Mouse (Mus musculus) megakaryocyte, adult 5-6 weeks (primary cell): ENCODE data around the gene Zfp941. TPM values are rescaled to one million over a fixed set of nuclear protein-coding genes. Genes with fewer than 3 reads are reported as not detected.

Source experiments
- ATAC-seq: 2 replicates; pipeline ENCODE4 v1.8.0; 2016; ENCODE audit warnings: mild to moderate bottlenecking, inconsistent platforms; ENCODE audit not compliant: poor library complexity, severe bottlenecking
- total RNA-seq, 2 experiments: library from RNA; stranded (forward) in 1 of 2; stranded (reverse) in 1 of 2; fragments of 153-499, 151-499 nt in 1 of 2; fragments of 221-1000, 200-1000 nt in 1 of 2; gene quantifications; 2 replicates each; pipeline versions ENCODE4 v1.2.3 to v1.2.4; 2015 to 2017

Zfp941 gene
- total RNA-seq, 2 experiments from 2014 or later: 0.22 TPM; not detected in 1

DNA sequence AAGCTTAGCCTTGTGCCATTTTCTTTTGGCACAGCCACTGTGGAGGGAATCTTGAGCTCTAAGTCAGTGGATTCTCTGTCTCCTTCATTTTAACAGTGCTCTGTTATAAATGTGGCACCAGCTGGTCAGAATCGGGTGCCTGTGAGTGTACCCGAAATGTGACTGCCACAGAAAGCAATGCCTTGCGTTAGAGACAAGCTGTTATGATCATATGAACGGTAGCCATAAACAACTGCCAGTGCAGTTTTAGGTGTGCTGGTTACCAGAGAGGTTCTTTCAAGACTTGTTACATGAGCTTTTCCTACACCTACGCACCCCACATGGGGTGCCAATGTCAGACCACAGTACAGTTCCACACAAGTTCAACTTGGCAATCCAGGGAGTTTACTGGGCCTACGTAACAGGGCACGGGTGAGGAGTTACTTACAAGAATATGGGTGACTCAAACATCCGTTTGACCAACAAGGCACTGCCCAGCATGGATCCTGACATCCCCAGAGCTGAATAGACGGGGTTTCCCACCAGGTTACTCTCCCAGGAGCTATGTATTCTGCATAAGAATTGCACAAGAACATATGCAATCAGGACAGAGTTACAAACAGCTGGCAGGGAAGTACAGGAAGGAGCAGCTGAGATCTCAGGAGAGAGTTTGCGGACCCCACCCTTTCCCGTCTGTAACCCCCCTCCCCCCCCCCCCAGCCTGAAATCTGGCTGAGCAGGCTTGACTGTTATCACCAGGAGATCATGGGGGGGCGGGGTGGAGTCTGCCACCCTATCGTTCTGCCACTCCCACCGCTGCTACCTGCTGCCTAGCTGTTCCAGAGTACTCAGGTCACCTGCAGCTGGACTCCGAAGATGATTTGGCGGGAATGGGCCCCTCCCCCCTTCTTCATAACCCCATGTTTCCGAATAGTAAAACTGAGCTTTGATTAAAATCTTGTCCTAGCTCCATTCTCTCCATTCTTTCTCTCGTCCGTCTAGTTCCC lies 19.1 kb upstream of the Zfp941 start:
- ATAC-seq: no peak

DNA sequence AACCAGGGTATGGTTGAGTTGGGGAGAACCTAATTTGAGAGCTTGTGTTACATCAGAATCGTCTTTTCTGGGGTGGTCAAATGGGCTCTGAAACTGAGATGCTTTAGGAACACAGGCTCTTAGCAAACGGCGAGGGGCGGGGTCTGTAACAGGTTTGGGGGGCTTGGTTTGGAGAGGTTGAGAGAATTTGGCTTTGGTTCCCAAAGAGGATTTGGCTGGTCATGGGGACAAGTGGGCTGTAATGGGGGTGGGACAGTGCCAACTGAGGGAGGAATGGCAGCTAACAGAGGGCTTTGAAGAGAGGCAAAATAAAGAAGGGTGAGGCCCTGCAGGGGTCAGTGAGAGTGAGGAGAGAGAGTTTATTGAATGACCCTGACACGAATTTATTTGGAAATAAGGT lies 17.6 kb upstream of the Zfp941 start:
- ATAC-seq: no peak

DNA sequence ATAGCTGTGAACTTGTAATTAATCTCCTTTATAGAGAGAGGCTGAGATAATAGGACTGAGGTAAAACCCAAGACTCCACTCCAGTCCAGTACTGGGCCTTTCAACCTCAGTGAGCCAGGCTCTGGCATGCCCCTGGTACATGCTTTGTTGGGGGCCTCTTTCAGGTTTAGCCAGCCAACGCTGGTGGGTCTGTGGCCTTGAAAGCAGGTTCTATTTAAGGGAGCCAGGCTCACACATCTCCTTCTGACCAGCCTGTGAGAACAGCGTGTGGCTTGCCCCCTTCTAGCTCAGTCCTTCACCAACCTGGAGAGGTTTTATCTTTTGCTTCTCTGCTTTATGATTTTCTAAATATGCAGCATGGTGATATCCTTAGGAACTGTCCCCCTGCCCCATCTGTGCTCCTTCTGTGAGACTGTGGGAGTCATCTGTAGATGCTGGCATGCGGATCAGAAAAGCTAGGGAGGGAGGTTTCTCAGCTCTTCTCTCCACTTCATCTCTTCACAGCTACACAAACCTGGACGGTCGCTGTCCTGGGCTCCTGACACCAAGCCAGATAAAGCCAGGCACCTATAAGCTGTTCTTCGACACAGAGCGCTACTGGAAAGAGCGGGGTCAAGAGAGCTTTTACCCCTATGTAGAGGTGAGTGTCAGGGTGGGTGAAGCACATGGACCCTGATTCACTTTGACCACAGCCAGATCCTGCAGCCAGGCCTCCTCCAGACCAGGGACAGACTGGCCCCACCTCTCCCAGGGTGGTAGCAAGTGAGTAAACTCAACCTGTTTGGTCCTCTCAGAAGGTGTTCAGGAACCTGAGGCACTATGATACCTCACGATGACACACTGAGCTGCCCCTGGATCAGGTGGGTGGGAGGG lies 14.5 kb upstream of the Zfp941 start:
- ATAC-seq: no peak

DNA sequence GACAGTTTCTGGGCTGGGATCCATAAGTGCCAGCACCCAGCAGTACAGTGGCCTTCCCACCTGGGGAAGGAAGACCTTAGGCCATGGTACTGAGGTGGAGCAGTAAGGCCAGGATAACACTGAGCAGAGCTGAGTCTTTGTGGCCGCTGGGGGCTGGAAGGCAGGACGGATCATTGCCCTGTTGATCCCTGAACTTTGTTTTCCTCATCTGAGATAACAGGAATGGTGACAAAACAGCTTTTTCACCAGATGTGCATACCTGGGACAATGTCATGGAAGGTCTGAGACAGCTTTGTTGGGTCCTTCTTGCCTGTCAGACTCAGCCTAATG lies 13.7 kb upstream of the Zfp941 start:
- no peak for ATAC-seq

DNA sequence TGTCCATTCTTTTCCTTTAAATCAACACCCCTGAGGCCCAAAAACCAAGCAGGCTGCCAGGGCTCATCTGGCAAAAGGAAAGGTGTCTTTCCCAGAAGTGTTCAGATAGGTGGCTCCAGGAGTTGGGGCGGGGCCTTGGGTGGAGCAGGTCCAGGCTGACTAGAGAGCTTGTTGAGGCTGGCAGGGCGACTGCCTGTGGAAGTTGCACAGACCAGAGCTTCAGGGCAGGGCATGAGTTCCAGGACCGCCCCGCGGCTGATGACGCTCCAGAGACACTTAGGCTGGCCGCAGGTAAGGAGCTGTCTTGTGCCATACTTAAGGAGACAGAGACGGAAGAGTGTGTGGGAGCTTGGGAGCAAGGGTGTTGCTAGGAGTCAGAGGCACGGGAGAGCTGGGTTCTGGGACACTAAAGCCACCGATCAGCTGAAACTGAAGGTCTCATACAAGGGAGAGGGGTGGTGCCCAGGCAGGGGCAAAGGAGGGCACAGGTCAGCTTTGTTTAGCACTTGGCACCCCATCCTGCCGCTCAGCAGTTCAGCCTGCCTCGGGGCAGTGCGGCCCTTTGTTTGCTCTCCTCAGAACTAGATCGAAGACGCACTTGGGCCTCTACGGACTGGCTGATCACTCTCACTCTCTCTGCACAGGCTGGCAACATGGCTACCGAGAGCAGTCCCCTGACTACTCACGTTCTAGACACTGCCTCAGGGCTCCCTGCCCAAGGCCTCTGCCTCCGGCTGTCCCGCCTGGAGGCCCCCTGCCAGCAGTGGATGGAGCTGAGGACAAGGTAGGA lies 13.2 kb upstream of the Zfp941 start, which contains the start of gene Urah:
Gene Urah, plus strand, starts transcription at position 51 of the 790 bp plus-strand sequence.
- ATAC-seq: no peak

DNA sequence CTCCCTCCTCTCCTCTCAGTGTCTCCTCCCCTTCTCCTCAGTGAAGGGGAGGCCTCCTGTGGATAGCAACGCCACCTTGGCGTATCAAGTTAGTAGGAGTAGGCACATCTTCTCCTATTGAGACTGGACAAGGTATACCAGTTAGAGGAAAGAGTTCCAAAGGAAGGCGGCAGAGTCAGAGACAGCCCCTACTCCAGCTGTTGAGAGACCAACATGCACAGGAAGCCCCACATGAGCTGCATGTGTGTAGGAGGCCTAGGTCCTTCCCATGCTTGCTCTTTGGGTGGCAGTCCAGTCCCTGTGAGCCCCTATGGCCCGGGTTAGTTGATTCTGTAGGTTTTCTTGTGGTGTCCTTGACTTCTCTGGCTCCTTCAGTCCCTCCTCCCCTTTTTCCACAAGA lies 11.4 kb upstream of the Zfp941 start:
- ATAC-seq: no peak

DNA sequence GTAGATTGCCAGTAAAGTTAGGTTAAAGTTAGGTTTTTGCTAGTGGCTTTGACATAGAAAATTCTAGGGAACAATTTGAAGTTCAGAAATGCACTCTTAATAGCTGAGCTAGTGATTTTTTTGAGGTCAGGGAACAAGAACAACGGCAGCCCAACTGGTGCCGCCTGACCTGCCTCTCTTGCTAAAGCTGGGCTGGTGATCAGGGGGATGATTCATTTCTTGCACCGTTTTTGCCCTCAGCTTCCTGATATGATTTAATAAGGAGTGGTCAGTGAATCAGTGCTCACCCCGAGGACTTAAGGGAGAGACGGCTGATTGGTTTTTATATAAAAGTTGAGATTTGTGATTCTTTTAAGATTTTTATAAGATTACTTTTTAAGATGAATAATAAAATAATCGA lies 9.5 kb upstream of the Zfp941 start:
- ATAC-seq: no peak

DNA sequence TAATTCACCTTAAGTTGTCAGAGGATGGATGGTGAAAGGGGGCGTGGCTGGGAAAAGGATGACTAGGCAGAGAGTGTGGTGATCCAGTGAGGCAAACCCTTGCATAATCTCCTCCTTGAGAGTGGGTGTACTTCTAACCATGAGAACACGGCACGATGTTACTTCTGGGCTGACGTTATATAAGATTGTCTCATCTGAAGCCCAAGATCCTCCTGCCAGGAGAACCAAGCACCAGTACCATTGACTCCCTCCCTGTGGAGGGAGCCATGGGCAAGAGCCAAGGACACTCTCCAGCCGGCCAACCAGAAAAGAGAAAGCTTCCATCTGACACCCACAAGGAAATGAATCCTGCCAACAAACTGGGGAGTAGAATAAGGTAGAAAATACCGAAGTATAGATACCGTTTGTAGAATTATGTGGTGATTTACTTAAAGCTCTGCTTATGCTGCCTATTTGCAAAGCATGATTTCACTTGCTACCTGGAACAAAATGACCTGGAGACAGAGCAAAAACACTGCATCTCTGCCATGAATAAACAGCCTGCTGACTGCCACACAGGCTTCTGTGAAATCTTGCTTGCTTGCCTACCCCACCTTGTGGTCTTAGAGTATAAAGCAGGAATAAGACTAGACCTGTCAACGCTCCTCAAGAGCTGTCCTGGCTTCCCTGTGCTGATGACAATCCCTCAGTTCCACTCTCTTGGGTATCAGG lies 6.3 kb upstream of the Zfp941 start:
- peak; percentile 56 for ATAC-seq

DNA sequence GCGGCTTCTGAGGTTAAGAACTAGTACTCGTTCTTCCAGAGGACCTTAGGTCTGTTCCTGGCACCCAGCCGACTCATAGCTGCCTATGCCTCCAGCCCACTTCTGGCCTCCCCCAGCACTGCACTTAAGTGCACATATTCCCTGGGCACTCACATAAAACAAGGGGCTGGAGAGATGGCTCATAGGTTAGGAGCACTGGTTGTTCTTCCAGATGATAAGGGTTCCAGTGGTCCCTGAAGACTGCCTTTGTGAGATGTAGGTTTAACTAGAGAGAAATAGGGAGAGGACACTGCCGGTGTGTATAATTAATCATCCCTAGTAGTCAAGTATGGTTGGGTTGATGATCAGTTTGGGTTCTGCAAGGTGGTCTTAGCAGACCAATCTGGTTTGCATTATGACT lies 753 bp upstream of the Zfp941 start:
- no peak for ATAC-seq

DNA sequence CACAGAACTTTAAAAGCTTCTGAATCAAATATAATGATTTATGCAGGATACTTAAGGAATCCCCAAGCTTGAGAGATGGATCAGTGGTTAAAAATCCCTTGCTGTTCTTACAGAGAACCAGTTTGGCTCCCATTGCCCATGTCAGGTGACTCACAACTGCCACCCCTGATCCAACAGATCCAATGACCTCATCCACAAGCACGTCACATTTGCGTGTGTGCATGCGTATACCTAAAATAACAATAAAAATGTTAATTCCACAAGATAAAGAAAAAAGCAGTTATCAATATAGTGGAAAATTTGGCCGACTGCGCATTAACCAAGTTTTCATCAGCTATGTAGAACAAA lies 699 bp downstream of the Zfp941 start:
- no peak for ATAC-seq

DNA sequence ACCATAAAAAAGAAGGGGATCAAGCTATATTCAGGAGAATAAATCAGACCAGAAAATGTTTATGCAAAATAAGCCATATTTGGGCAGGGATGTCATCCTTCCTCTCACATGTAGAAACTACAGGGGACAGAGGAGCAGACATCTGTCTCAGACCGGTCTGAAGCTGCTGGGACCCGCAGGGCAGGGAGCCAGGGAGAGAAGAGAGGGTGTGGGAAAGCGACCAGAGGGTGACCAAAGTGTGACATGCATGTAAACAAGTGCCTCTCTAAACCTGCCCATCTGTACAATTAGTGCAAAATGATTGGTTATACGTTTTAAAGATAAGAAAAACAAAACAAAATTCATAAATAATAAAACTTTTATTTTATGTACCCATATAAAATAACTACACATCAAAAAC lies 1.8 kb downstream of the Zfp941 start:
- no peak for ATAC-seq

DNA sequence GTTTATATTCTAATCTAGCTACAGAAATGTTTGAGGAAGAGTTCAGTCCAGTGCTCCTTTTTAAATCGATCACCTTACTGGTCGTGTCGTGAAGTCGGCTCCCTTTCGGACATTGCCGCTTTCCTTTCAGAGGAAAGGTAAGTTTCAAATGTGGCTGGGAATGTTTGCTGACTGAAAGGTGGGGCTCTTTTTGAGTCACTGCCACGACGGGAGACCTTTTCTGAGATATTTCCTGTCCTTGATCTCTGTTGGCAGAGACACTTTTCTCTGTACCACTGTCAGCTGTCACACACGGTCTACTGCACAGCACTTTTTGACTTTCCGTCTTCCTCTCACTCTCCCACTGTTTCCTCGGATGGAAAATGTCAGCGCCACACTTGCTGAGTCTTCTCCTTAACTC lies 9.1 kb downstream of the Zfp941 start:
- no peak for ATAC-seq

DNA sequence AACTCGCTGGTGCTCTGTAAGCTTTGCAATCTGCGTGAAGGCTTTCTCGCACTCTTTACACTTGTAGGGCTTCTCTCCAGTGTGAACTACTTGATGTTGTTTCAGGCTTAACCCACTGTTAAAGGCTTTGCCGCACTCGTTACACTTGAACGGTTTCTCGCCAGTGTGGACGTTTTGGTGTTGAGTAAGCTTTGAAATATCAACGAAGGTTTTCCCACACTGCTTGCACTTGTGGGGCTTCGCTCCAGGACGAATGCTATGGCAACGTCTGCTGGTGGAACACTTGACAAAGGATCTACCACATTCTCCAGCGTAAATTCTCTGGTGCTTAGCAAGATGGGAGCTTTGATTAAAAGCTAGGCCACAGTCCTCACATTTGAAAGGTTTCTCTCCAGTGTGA lies 10.3 kb downstream of the Zfp941 start:
- ATAC-seq: no peak

DNA sequence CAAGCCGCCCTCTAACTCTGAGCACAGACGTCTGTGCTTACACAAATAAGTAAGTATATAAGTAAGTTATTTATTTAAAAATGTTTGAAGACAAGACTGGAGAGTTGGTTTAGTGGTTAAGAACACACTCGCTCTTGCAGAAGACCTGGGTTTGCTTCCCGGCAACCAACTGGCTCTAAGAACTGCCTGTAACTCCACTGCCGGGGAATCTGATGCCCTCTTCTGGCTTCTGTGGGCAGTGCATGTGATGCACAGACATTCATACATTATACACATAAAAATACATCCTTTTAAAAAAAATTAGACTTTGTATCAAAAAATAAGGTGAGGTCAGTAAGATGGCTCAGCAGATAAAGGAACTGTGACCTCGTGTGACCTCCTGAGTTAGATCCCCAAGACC lies 11.5 kb downstream of the Zfp941 start:
- no peak for ATAC-seq

DNA sequence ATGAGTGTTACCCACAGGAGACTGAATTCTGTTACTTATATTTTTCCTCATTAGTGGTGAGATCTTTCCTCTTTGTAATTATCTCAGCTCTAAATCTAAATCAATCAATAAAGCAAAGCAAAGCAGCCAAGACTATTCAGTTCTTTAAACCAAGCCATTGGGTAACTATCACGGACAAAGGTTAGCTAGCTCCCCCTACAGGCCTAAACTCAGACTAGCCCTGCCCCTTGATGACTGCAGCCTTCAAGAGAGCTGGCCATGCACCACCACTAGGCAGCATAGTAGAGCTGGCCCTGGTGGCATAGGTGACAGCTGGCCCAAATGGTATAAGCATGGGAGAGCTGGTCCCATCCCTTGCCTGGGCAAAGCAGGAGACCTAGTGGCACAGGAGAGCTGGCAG lies 16.3 kb downstream of the Zfp941 start:
- peak; percentile 85 for ATAC-seq

DNA sequence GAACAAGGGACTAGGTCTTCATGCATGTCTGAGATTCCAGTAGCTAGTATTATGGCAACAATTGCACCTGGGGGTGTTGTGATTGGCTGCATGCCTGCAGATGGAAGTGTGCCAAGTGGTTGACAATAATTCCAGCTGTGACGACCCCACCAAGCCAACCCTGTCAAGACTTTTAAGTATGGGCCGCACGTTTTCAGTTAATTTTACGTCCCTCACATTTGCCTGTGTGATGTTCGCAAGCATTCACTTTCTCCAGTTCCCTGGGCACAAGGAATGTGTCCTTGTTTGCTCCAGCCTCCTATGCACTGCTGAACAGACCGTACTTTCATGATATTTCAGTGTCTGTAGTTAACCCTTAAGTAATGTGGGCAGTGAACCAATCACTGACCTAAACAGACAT lies 19.3 kb downstream of the Zfp941 start:
- ATAC-seq: no peak

DNA sequence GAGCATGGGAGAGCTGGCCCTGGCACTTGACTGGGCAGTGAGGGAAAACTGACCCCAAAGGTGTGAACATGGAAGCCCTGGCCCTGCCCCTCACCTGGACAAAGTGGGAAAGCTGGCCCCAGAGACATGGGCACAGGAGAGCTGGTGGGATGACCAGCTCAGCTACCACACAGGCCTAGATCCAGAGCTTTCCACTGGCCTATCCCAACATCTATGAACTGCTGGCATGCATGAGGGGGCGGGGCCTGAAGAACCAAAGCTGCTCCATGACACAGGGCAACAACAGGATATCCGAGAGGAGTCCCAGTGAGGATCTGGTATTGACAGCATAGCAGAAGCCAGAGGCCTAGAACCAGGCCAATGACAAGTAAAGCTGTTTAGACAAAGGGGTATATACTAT lies 23.8 kb downstream of the Zfp941 start:
- no peak for ATAC-seq

DNA sequence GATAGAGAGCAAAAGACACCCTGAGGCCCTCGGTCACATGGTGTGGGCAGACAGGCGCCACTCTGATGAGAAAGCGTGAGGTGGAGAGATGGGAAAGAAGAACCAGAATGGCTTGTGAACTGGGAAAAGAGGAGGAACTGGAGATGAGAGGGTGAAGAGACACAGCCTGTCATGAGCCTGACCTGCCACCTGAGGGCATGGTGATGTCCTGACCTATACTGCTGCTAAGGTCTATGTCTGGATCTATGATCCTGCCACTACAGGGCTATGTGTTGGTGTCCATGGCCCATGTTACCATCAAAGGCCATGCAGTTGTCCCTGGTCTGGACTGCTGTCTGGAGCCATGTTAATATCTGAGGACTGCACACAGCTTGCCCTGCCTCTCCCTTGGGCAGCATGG lies 24.4 kb downstream of the Zfp941 start:
- no peak for ATAC-seq

DNA sequence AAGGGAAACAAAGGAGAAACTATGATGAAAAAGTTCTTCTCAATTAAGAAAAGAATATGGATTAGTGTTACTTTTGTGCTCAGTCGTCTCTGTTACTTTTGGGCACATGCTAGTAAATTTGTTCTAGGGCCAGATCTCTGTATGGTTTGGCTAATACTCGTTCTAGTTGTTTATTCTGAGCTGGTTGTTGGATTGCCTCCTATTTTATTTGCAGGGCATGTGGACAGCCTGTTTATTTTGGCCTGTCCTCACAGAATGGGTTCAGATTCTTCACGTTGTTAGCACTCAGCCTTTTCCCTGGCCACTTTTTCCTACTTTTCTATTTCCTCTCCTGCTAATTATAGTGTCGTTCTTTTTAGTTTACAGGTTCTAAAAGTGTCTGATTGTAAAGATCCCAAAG lies 28.4 kb downstream of the Zfp941 start:
- ATAC-seq: no peak

DNA sequence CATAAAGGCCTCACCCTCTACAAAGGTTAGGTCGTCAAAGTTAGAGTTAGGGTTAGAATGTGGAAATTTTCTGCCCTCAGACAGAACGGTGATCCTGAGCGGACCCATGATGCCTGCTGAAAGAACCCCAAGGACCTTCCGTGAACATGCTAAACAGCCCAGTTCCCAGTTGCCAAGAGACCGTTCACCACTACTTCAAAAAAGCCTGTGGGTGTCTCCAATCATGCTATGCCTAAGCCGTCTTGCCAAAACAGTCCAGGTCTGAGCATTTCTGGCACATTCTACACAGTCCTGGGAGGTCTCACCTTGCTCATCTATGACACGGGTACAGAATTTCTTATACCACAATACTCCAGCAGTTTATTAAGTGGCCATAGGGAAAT lies 33.9 kb downstream of the Zfp941 start:
- ATAC-seq: no peak
